Mouse (Mus musculus): ENCODE results near the gene Serinc3.

DNA sequence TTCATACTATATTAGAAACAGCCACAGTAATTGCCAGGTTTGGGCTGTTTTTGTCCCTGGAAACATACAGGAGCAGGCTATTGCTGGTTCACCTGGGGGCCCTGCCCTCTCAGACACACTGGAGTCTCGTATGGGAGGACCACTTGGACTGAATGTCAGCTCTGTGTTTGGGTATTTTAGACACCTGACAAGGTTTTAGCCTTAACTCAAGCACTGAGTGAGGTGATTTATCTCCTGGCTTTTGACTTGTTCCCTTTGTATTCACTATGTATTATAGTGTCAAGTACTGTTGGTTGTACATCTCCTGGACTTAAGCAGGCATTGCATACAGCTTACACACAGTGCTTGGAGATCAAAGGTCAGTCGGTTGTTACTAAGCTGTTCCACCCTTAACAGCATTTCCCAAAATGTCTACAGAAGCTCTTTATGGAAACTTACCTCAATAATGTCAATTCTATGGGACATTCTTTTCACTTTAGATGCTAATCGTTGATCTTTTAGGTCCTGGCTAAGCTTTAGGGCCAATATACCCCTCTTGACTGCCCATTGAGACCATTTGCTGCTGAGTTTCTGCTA, 28.2 kb downstream of the Serinc3 start:
- TF ChIP-seq POLR2A (IDR thresholded peaks at IDR 0.05; ENCODE audit: insufficient read length, low read depth) (no peak), MYOG (IDR thresholded peaks at IDR 0.05; ENCODE audit: control insufficient read depth in 1 of 3, insufficient read depth in 1 of 3, insufficient read length in 2 of 3, low read depth in 2 of 3) (no peak), TCF12 (IDR thresholded peaks at IDR 0.05; ENCODE audit: insufficient read depth, poor library complexity, severe bottlenecking) (no peak), CEBPB (IDR thresholded peaks at IDR 0.05; ENCODE audit: insufficient read depth, poor library complexity, severe bottlenecking) (no peak), MYOD1 (IDR thresholded peaks at IDR 0.05; ENCODE audit: control insufficient read depth in 1 of 3, insufficient read length in 2 of 3, low read depth in 2 of 3) (no peak), MAX (IDR thresholded peaks at IDR 0.05; ENCODE audit: low read depth) (no peak), E2F4 (IDR thresholded peaks at IDR 0.05; ENCODE audit: insufficient read depth) (no peak), SRF (IDR thresholded peaks at IDR 0.05; ENCODE audit: control insufficient read depth, insufficient read length, low read depth) (no peak), USF1 (IDR thresholded peaks at IDR 0.05; ENCODE audit: low read depth) (no peak), TCF3 (IDR thresholded peaks at IDR 0.05; ENCODE audit: insufficient read length, low read depth) (no peak), POLR2AphosphoS2 (IDR thresholded peaks at IDR 0.05; ENCODE audit: insufficient read length, low read depth) (peak; percentile 47)

Data from myocyte (in vitro differentiated cells).